Mouse (Mus musculus) hindbrain, embryonic 12.5 days (tissue): ENCODE data around the gene Nav3. TPM values are rescaled to one million over a fixed set of nuclear protein-coding genes. Genes with fewer than 3 reads are reported as not detected.
A peak's percentile ranks its signal among the peaks of the same experiment; 100 is the strongest.
"Not testable (repeated sequence)": the region's sequence is repeated elsewhere in the genome, so short reads cannot be mapped to it uniquely, and the experiment has no call there.

Source experiments
- ATAC-seq: fragments of 200-750 bp; cut with Nextera tagmentation; 2 replicates; pipeline ENCODE4 v1.8.0; 2017; ENCODE audit warnings: moderate TSS enrichment; ENCODE audit not compliant: low FRiP score
- H3K27ac ChIP-seq: fragments of 300-500 bp; sonication (generic); 2 replicates; pipeline ENCODE4 v1.5.1; 2016; ENCODE audit warnings: mild to moderate bottlenecking
- H3K27me3 ChIP-seq: fragments of 300-500 bp; sonication (generic); 2 replicates; pipeline ENCODE4 v1.6.1; 2016; ENCODE audit warnings: mild to moderate bottlenecking
- H3K36me3 ChIP-seq: fragments of 300-500 bp; sonication (generic); 2 replicates; pipeline ENCODE4 v1.6.1; 2016; ENCODE audit warnings: mild to moderate bottlenecking
- H3K4me1 ChIP-seq: fragments of 300-500 bp; sonication (generic); 2 replicates; pipeline ENCODE4 v1.6.1; 2016
- H3K4me2 ChIP-seq: fragments of 300-500 bp; sonication (generic); replicated peaks from 2 replicates; pipeline ENCODE4 v1.6.1; 2016; ENCODE audit warnings: mild to moderate bottlenecking
- H3K4me3 ChIP-seq: fragments of 300-500 bp; sonication (generic); 2 replicates; pipeline ENCODE4 v1.5.1; 2016; ENCODE audit warnings: mild to moderate bottlenecking
- H3K9ac ChIP-seq: fragments of 300-500 bp; sonication (generic); 2 replicates; pipeline ENCODE4 v1.6.1; 2016; ENCODE audit warnings: mild to moderate bottlenecking, moderate library complexity
- H3K9me3 ChIP-seq: fragments of 300-500 bp; sonication (generic); replicated peaks from 2 replicates; pipeline ENCODE4 v1.6.1; 2016; ENCODE audit warnings: mild to moderate bottlenecking
- WGBS: fragments of 180-500 bp; shearing (Covaris S2); methylation state at CpG from one replicate; pipeline ENCODE4 v1.1.7; 2016; 5-methylcytosine and 5-hydroxymethylcytosine counted together
- polyA plus RNA-seq: library from polyadenylated mRNA; unstranded; fragments of >200 nt; fragmentation: Nextera tagmentation; extraction: Ambion mirVana; gene quantifications from 2 replicates; pipeline ENCODE4 v1.2.1, GENCODE M21; 2016

Nav3 gene
- polyA plus RNA-seq, 1 experiment from 2014 or later: 16.0 TPM

GRCm38 (mm10) chr10:110429052-110429451 lies 27.0 kb downstream of the Nav3 start:
- no peak for ATAC-seq
- H3K36me3 ChIP-seq: no peaks in the 10 kb centered on the region
- H3K4me1 ChIP-seq: peaks cover 17% of the 10 kb centered on the region
- peak overlapping the region; percentile 36; the same call in 1 of the 2 replicates for H3K27ac ChIP-seq
- H3K4me2 ChIP-seq: no peak overlapping the region
- no peaks in the 10 kb centered on the region; the same call in 1 of the 2 replicates for H3K9me3 ChIP-seq
- no peak overlapping the region for H3K4me3 ChIP-seq
- no peaks in the 10 kb centered on the region for H3K27me3 ChIP-seq
- WGBS: 79% methylated on average over 2 of the region's 2 CpGs
- H3K9ac ChIP-seq: no peak overlapping the region

- Histone ChIP-seq H3K27me3 (no peaks in the 10 kb centered on the region), H3K4me1 (peaks cover 7% of the 10 kb centered on the region), H3K4me3 (no peak overlapping the region), H3K27ac (peak overlapping the region; percentile 36; the same call in 1 of the 2 replicates), H3K9ac (no peak overlapping the region), H3K36me3 (no peaks in the 10 kb centered on the region), H3K9me3 (no peaks in the 10 kb centered on the region; the same call in 1 of the 2 replicates), H3K4me2 (no peak overlapping the region)
- 71% methylated on average over 5 of the region's 5 CpGs for WGBS
- no peak for ATAC-seq
These were observed 34.5 kb downstream of the Nav3 start for GRCm38 (mm10) chr10:110421533-110421932.

GRCm38 (mm10) chr10:110417003-110417402 lies 39.0 kb downstream of the Nav3 start:
- 40% methylated on average over 5 of the region's 5 CpGs for WGBS
- Histone ChIP-seq H3K4me3 (no peak overlapping the region), H3K9ac (no peak overlapping the region), H3K4me2 (no peak overlapping the region), H3K4me1 (peaks cover 14% of the 10 kb centered on the region), H3K9me3 (no peaks in the 10 kb centered on the region), H3K27me3 (no peaks in the 10 kb centered on the region), H3K36me3 (no peaks in the 10 kb centered on the region), H3K27ac (peak overlapping the region; percentile 55)
- peak; percentile 60; the same call in 1 of the 2 replicates for ATAC-seq

GRCm38 (mm10) chr10:110415624-110416023 lies 40.4 kb downstream of the Nav3 start:
- H3K36me3 ChIP-seq: no peaks in the 10 kb centered on the region
- no peak overlapping the region for H3K4me2 ChIP-seq
- H3K9me3 ChIP-seq: no peaks in the 10 kb centered on the region
- 41% methylated on average over 3 of the region's 3 CpGs for WGBS
- H3K27ac ChIP-seq: peak overlapping the region; percentile 23; the same call in 1 of the 2 replicates
- no peak overlapping the region for H3K9ac ChIP-seq
- peak; percentile 21; the same call in 1 of the 2 replicates for ATAC-seq
- no peaks in the 10 kb centered on the region for H3K27me3 ChIP-seq
- H3K4me3 ChIP-seq: no peak overlapping the region
- peaks cover 14% of the 10 kb centered on the region for H3K4me1 ChIP-seq

DNA sequence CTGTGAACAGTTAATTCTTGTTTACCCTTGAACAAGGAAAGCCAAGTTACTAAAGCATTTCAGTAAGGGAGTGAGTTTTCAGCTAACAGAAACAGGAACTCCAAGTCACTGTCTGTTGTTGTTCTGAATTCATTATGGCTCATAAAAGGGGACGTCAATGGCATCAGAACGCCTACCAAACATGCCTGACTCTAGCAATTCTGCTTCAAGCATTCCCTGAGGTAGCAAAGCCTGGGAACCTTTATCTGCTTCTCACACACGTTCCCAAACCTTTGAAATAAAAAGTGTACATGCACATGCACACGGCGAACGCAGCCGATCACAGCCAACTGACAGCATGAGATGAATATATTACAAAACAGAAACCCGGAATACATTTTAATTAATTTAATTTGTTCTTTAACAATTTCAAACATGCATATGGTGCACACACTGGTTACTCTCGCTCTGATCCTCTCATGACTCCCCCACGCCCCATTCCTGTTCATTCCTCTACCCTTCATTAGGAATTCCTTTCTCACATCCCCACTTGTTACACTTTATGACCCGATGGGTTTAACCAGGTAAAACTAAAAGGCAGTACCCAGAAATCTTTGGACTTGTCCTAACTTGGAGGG lies 42.6 kb downstream of the Nav3 start:
- no peak overlapping the region for H3K4me2 ChIP-seq
- 80% methylated on average over 11 of the region's 11 CpGs for WGBS
- no peaks in the 10 kb centered on the region for H3K36me3 ChIP-seq
- no peaks in the 10 kb centered on the region for H3K9me3 ChIP-seq
- peaks cover 14% of the 10 kb centered on the region for H3K4me1 ChIP-seq
- H3K27me3 ChIP-seq: no peaks in the 10 kb centered on the region
- ATAC-seq: no peak
- no peak overlapping the region for H3K4me3 ChIP-seq
- H3K9ac ChIP-seq: no peak overlapping the region
- H3K27ac ChIP-seq: no peak overlapping the region

- no peak overlapping the region for H3K27ac ChIP-seq
- no peak for ATAC-seq
- no peaks in the 10 kb centered on the region for H3K27me3 ChIP-seq
- no peak overlapping the region for H3K4me2 ChIP-seq
- H3K36me3 ChIP-seq: no peaks in the 10 kb centered on the region
- no peak overlapping the region for H3K4me3 ChIP-seq
- no peaks in the 10 kb centered on the region for H3K9me3 ChIP-seq
- no peaks in the 10 kb centered on the region for H3K4me1 ChIP-seq
- H3K9ac ChIP-seq: no peak overlapping the region
- 91% methylated on average over 2 of the region's 2 CpGs for WGBS
These were observed 53.1 kb downstream of the Nav3 start for GRCm38 (mm10) chr10:110402950-110403349.

GRCm38 (mm10) chr10:110400642-110401041 lies 55.4 kb downstream of the Nav3 start:
- Histone ChIP-seq H3K36me3 (no peaks in the 10 kb centered on the region), H3K9ac (no peak overlapping the region), H3K4me1 (no peaks in the 10 kb centered on the region), H3K27ac (no peak overlapping the region), H3K4me2 (no peak overlapping the region), H3K27me3 (no peaks in the 10 kb centered on the region), H3K4me3 (no peak overlapping the region), H3K9me3 (no peaks in the 10 kb centered on the region)
- 90% methylated on average over 6 of the region's 6 CpGs for WGBS
- no peak for ATAC-seq

DNA sequence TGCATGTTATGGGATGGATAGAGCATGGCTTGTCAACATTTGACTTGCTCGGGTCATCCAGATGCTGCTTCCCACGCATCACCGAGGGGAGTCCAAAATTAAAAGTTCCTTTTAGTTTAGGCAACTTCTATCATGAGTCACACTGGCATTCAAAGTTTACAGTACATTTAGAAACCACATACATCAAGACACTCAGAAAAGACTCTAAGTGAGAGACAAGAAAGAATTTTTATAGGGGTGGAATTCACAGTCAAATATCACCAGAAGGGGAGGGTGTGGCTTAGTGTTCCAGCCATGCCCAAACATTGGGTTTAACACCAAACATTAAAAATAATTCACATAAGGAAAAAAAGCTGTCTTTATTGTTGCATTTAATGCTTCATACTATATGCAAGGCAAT lies 57.4 kb downstream of the Nav3 start:
- no peaks in the 10 kb centered on the region for H3K4me1 ChIP-seq
- no peak overlapping the region for H3K27ac ChIP-seq
- no peak overlapping the region for H3K9ac ChIP-seq
- no peaks in the 10 kb centered on the region for H3K9me3 ChIP-seq
- H3K4me3 ChIP-seq: no peak overlapping the region
- no peaks in the 10 kb centered on the region for H3K27me3 ChIP-seq
- ATAC-seq: no peak
- H3K4me2 ChIP-seq: no peak overlapping the region
- 87% methylated on average over 3 of the region's 3 CpGs for WGBS
- H3K36me3 ChIP-seq: no peaks in the 10 kb centered on the region

GRCm38 (mm10) chr10:110386476-110387197 lies 69.4 kb downstream of the Nav3 start:
- H3K27me3 ChIP-seq: no peaks in the 10 kb centered on the region
- 96% methylated on average over 6 of the region's 6 CpGs for WGBS
- no peak overlapping the region for H3K27ac ChIP-seq
- H3K4me2 ChIP-seq: no peak overlapping the region
- H3K9ac ChIP-seq: no peak overlapping the region
- H3K36me3 ChIP-seq: no peaks in the 10 kb centered on the region
- H3K4me1 ChIP-seq: no peaks in the 10 kb centered on the region
- no peaks in the 10 kb centered on the region for H3K9me3 ChIP-seq
- H3K4me3 ChIP-seq: no peak overlapping the region
- no peak for ATAC-seq

DNA sequence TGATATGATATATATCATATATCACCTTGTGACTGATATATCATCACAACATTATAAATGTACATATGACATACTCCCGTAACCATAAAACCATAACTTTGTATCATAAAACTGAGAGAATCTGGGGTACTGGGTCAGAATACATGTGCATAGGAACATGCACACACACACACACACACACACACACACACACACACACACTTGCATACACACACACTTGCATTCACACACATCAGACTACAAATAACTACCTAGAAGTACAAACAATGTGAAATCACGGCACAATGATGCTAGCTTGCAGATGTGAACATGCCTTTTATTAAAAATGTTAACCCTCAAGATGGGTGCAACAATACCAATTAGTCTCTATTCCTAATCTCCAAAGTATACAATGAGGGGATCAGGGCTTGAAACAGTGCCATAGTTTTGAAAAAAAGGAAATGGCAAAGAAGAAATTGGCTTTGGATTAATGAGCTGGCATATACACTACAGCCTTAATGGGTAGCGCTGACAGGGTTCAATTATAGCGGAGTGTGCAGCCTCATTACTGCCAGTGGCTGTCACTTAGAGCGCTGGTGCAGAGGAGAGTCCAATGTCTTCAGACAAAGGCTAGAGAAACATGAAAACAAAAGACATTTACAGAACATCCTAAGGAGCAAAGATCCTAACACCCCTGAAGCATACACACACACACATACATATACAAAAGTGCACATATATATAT lies 72.3 kb downstream of the Nav3 start:
- H3K27ac ChIP-seq: peak overlapping the region; percentile 60
- peak; percentile 89 for ATAC-seq
- WGBS: 67% methylated on average over 5 of the region's 5 CpGs
- not testable (repeated sequence) for H3K4me3 ChIP-seq, H3K4me1 ChIP-seq, H3K9ac ChIP-seq, H3K27me3 ChIP-seq, H3K4me2 ChIP-seq, H3K9me3 ChIP-seq, H3K36me3 ChIP-seq

- no peak for ATAC-seq
- no peaks in the 10 kb centered on the region for H3K27me3 ChIP-seq
- H3K9ac ChIP-seq: no peak overlapping the region
- H3K4me2 ChIP-seq: no peak overlapping the region
- no peak overlapping the region for H3K4me3 ChIP-seq
- 94% methylated on average over 2 of the region's 2 CpGs for WGBS
- no peaks in the 10 kb centered on the region for H3K36me3 ChIP-seq
- no peaks in the 10 kb centered on the region for H3K4me1 ChIP-seq
- no peaks in the 10 kb centered on the region for H3K9me3 ChIP-seq
- H3K27ac ChIP-seq: no peak overlapping the region
These were observed 75.2 kb downstream of the Nav3 start for GRCm38 (mm10) chr10:110380792-110381191.

DNA sequence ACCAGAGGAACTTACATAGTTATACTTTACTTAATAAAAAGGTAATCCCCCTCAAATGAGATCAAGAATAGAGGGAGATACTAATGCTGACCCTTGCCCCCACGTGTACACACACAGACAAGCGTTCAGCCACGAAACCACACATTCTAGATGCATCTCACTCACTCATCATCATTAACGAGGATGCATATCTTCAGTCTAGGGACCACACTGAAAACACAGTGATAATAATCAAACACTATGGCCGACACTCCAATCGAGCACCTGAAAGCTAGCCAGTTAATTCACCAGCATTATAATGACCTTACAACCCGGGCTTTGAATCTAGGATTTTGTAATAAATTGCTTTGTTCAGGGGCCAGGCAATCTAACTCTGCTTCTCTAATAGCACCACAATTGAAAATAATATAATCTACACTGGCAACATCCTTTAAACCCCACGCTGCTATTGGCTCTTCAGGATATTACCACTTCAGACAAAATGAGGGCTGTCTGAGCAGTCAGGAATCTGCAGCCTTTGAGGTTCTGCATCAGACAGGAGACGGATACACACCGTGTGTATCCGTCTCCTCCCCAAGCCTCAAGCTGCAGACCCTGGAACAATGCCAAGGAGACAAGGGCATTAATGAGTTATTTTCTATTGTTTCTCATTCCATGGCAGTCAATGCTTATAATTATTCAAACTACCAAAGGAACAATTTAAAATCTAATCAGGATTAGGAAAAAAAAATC lies 83.1 kb downstream of the Nav3 start:
- 55% methylated on average over 11 of the region's 11 CpGs for WGBS
- H3K4me2 ChIP-seq: no peak overlapping the region
- peaks cover 8% of the 10 kb centered on the region for H3K4me1 ChIP-seq
- H3K27ac ChIP-seq: peak overlapping the region; percentile 74
- H3K36me3 ChIP-seq: no peaks in the 10 kb centered on the region
- peak; percentile 77 for ATAC-seq
- H3K27me3 ChIP-seq: no peaks in the 10 kb centered on the region
- H3K9ac ChIP-seq: no peak overlapping the region
- H3K4me3 ChIP-seq: no peak overlapping the region
- no peaks in the 10 kb centered on the region for H3K9me3 ChIP-seq
